Mouse (Mus musculus) embryo, embryonic 10 days (tissue): ENCODE measurements around the gene Syngap1.

Experiments used
- DNase-seq: peaks from one replicate; pipeline ENCODE4 v3.0.0-alpha.2; 2015; ENCODE audit warnings: low spot score

The Syngap1 gene

GRCm38 (mm10) chr17:26936921-26937695 lies 3.9 kb upstream of the Syngap1 start:
- no peak for DNase-seq

DNA sequence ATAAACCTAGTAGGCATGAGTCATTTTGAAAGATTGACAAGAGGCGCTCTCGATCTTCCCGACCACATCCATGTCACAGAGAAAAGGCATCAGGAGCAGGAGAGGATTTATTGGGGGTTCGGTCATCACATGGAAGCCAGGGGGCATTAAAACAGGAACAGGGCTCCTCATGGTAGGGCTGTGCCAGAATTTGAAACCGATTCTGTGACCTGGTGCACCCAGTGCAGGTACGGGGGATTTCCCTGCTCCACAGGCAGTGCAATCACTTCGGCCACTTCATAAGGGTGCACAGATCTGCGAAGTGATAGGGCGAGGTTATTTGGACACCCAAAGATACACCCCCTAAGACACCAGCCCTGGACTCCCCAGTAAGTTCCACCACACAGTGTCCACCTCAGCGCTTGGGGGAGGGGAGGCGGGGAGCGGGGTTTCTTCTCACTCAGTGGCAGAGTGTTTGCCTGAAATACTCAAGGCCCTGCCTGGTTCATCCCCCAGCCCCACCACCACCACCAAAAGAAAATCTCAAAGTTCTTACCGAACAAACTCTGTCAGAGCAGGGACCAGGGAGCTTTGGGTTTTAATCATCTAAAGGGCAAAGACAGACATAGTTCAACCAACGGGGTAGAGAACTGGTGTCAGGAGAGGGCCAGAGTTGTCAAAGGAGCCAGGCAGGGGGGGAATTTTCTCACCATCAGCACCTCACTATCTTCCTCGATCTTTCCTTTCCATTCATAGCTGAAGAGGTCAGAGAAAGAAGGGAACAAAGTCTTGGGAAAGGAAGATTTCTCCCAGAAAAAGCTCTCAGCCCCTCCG lies 3.0 kb upstream of the Syngap1 start:
- DNase-seq: no peak

DNA sequence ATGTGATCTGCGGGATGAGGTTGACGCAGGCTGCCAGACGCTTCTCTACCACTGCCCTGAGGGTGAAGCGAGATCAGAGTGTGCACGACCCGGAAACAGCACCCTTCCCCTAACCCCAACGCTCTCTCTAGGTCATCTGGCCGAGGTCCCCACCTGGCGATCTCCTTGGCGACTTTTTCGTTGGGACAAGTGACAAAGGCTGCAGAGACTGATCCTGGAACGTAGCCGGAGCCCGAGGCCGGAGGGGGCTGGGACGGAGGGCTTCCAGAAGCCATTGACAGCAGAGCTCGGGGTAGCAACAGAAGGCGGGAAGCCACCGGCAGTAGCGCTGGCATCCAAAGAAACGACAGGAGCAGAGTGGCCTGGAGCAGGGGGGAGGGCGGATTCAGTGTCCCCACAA lies 2.3 kb upstream of the Syngap1 start:
- DNase-seq: no peak

DNA sequence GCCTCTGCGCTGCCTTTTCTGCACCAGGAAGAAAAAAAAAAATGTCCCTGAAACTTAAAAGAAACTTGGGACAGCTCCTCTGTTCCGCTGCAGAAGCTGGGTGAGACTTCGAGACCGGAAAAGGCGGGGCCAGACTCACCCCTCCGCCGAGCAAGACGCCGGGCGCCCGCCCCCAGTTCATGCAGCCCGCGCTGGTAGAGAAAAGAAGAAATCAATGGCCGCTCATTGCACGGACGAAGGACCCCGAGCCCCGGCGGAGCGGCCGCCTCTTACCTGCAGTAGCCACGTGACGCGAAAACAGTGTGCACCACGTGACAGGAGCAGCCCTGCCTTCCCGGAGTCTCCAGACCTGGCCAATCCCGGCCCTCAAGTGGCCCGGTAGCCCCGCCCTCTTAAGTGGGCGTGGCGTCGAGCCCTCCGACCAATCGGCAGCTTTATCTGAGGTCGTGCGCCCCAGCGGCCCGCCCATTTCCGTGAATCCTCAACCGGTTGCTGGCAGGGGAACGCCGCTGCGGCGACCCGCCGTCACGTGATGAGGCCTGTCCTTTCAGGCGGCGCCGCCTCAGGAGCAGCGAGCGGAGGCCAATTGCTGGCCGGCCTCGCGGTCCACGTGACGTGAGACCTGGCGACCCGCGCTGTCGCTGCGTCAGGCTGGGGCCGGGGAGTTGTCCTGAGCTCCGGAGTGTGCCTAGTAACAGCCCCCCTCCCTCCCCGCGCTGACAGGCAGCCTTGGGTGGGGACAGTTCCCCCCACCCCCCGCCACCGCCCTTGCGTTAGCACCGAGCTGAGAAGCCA lies 1.7 kb upstream of the Syngap1 start, which contains the start of gene Cuta:
Cuta (minus strand) TSS at position 392 of the 795 bp plus-strand sequence.
- DNase-seq: peak; percentile 99

- DNase-seq: no peak
These were observed 1.1 kb upstream of the Syngap1 start for GRCm38 (mm10) chr17:26939973-26940300.

GRCm38 (mm10) chr17:26941841-26942570 lies 953 bp downstream of the Syngap1 start:
- DNase-seq: no peak

- DNase-seq: no peak
These were observed 4.9 kb downstream of the Syngap1 start for GRCm38 (mm10) chr17:26945824-26946495.

DNA sequence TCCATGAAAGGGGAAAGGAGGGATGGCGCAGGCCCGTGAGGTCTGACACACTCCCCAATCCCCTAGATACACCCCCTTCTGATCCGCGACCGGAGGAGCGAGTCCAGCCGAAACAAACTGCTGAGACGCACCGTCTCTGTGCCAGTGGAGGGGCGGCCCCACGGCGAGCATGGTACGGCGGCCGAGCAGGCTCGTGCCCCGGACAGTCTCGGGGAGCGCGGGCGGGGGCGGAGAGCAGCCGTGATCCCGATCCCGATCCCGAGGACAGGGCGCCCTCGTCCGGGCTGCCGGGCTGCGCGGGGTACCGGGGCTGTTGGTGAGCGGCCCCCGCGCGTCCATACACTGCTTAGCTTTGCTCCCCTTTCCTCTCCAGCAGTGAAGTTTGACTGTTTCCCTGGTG lies 5.5 kb downstream of the Syngap1 start:
- peak; percentile 79 for DNase-seq

- DNase-seq: no peak
These were observed 6.4 kb downstream of the Syngap1 start for GRCm38 (mm10) chr17:26947231-26948100.

- peak; percentile 63 for DNase-seq
These were observed 7.4 kb downstream of the Syngap1 start for GRCm38 (mm10) chr17:26948316-26949050.

DNA sequence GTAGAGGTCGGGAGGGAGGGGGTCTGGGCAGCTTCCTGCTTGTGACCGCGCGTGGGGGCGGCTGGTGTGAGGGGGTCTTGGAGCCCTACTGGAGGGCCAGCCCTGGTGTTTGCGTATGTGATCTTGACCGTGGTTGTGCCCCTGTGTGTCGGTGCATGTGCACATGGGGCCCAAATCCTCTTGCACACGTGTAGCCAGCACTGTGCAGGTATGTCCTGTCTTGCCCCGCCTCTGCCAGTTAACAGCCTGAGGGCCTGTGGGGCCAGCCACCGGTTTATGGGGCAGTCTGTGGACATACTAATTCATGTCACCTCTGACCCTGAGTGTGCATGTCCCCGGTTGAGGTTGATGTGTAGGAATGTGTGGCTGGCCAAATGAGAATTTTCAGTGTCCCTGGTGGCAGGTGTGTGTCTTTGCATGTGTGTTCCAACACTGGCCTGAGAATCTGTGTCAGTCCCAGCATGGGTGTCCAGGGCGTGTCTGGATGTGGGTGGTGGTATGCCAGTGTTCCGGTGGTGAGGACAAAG lies 8.1 kb downstream of the Syngap1 start:
- peak; percentile 67 for DNase-seq

DNA sequence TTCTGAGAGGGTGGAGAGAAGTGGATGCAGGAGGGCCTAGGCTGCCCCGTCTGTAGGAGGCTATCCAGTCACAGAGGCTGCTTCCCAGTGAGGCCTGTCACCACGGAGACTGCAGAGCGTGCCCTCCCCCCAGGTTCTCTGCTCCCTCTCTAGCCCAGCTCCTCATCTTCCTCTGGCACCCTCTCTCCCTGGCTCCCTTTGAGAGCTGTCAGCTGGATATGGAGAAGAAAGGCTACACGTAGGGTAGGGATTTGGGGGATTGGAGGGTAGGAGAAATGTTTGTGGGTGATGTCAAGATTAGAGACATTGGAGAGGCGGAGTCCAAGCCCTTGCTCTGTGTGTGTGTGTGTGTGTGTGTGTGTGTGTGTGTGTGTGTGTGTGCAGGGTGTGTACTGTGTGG lies 8.8 kb downstream of the Syngap1 start:
- DNase-seq: no peak

DNA sequence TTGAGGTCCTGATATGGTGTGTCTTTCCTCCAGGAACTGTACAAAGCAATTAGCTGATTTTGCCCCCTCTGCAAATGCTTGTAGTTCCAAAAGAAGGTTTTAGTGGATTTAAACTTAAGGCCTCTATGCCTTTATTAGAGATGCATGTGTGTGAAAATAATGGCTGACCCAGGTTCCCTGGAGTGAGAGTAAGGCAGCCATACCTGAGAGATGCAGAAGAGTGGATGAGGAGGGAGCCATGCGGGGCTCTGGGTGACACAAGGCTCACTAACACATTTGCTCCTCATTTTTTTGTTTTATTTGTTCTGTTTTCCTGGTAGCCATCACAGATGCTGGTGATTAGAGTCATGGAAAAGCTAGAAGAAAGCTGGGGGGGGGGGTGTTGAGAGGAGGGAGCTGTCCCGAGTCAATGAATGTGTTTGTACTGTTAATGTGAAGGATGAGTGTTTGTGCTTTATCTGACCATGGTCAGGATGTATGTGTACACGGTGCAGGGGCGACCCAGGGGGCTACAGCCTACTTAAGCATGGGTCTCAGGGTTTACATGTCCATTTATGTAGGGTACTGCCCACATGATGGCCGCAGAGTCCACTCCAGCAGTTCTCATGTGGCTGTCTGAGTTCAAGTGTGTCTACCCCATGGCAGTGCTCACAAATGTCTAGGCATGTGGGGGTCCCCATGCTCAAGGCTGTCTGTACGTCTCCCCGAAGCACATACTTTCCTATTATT lies 9.7 kb downstream of the Syngap1 start:
- no peak for DNase-seq

DNA sequence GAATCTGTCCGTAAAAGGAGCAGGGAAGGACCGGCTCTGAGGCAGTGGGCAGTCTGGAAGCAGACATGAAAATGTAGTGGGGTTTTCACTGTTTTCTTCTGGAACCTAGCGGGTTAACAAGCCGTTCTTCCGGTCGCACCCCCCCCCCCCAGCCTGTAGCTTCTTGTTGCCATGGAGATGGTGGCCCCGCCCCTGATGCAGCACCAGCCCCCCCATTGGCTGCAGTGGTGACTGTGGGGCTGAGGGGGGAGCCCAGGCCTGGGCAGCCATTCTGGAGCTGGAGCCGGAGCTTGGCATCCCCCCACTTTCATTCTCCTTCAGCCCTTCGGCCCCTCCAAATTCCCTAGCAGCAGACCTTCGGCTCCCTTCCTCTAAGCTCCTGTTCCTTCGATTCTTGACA lies 10.4 kb downstream of the Syngap1 start:
- DNase-seq: peak; percentile 90

GRCm38 (mm10) chr17:26951952-26952877 lies 11.2 kb downstream of the Syngap1 start:
- no peak for DNase-seq

GRCm38 (mm10) chr17:26953201-26953600 lies 12.1 kb downstream of the Syngap1 start:
- DNase-seq: no peak

- DNase-seq: no peak
These were observed 12.7 kb downstream of the Syngap1 start for GRCm38 (mm10) chr17:26953726-26954125.
